Mouse (Mus musculus): ENCODE measurements around the gene Aldh3b2. TPM values are rescaled to one million over a fixed set of nuclear protein-coding genes. Genes with fewer than 3 reads are reported as not detected.
"Not testable (repeated sequence)": the region's sequence is repeated elsewhere in the genome, so short reads cannot be mapped to it uniquely, and the experiment has no call there.

Aldh3b2 gene
- polyA plus RNA-seq, 1 experiment from 2014 or later, result 0.51 TPM

- no peak overlapping the region for H3K4me2 ChIP-seq (replicated peaks; ENCODE audit: low read depth)
- H3K27me3 ChIP-seq (replicated peaks; ENCODE audit: control insufficient read depth, insufficient read depth, low read length), result no peaks in the 10 kb centered on the region
- no peaks in the 10 kb centered on the region for H3K9me3 ChIP-seq (ENCODE audit: control insufficient read depth)
- H3K9ac ChIP-seq (ENCODE audit: low read depth, low read length), result no peak overlapping the region
- H3K4me3 ChIP-seq (ENCODE audit: low read depth, low read length), result no peak overlapping the region
- H3K4me1 ChIP-seq (replicated peaks; ENCODE audit: control insufficient read depth, insufficient read depth, low read length), result no peaks in the 10 kb centered on the region
- H3K36me3 ChIP-seq (ENCODE audit: control insufficient read depth, insufficient read depth), result no peaks in the 10 kb centered on the region
- no peak for ATAC-seq
- H3K27ac ChIP-seq (ENCODE audit: low read depth, low read length), result no peak overlapping the region
- WGBS, result 4% methylated on average over 2 of the region's 2 CpGs
- TF ChIP-seq CTCF (IDR thresholded peaks at IDR 0.05; ENCODE audit: low read depth), result peak; percentile 54
Observed at GRCm38 (mm10) chr19:3962469-3962868, 9.7 kb upstream of the Aldh3b2 start.

GRCm38 (mm10) chr19:3964030-3964429, 8.1 kb upstream of the Aldh3b2 start:
- H3K4me3 ChIP-seq (ENCODE audit: low read depth, low read length), result no peak overlapping the region
- H3K27ac ChIP-seq (ENCODE audit: low read depth, low read length), result no peak overlapping the region

GRCm38 (mm10) chr19:3966330-3967075, 5.6 kb upstream of the Aldh3b2 start:
- H3K9ac ChIP-seq (ENCODE audit: low read depth, low read length), result no peak overlapping the region
- no peaks in the 10 kb centered on the region for H3K36me3 ChIP-seq (ENCODE audit: control insufficient read depth, insufficient read depth)
- ATAC-seq, result no peak
- no peak overlapping the region for H3K4me2 ChIP-seq (replicated peaks; ENCODE audit: low read depth)
- H3K4me1 ChIP-seq (replicated peaks; ENCODE audit: control insufficient read depth, insufficient read depth, low read length), result no peaks in the 10 kb centered on the region
- no peaks in the 10 kb centered on the region for H3K27me3 ChIP-seq (replicated peaks; ENCODE audit: control insufficient read depth, insufficient read depth, low read length)
- 80% methylated on average over 11 of the region's 11 CpGs for WGBS
- H3K27ac ChIP-seq (ENCODE audit: low read depth, low read length), result no peak overlapping the region
- TF ChIP-seq CTCF (IDR thresholded peaks at IDR 0.05; ENCODE audit: low read depth), result peak; percentile 46
- H3K4me3 ChIP-seq (ENCODE audit: low read depth, low read length), result no peak overlapping the region
- no peaks in the 10 kb centered on the region for H3K9me3 ChIP-seq (ENCODE audit: control insufficient read depth)

More at GRCm38 (mm10) chr19:3964030-3964429, 8.1 kb upstream of the Aldh3b2 start:
- 0 out of 2 replicates have a peak, but pooled peaks have one; percentile 25 for TF ChIP-seq CTCF (IDR thresholded peaks at IDR 0.05; ENCODE audit: low read depth)
- Histone ChIP-seq H3K36me3 (ENCODE audit: control insufficient read depth, insufficient read depth) (no peaks in the 10 kb centered on the region), H3K9me3 (ENCODE audit: control insufficient read depth) (no peaks in the 10 kb centered on the region), H3K27me3 (replicated peaks; ENCODE audit: control insufficient read depth, insufficient read depth, low read length) (no peaks in the 10 kb centered on the region), H3K9ac (ENCODE audit: low read depth, low read length) (no peak overlapping the region), H3K4me2 (replicated peaks; ENCODE audit: low read depth) (no peak overlapping the region), H3K4me1 (replicated peaks; ENCODE audit: control insufficient read depth, insufficient read depth, low read length) (no peaks in the 10 kb centered on the region)
- 70% methylated on average over 4 of the region's 4 CpGs for WGBS
- ATAC-seq, result no peak

- WGBS, result 65% methylated on average over 3 of the region's 3 CpGs
- ATAC-seq, result no peak
Observed at GRCm38 (mm10) chr19:3967258-3967657, 4.9 kb upstream of the Aldh3b2 start.

GRCm38 (mm10) chr19:3974608-3975007, 2.5 kb downstream of the Aldh3b2 start:
- not testable (repeated sequence) for H3K27ac ChIP-seq (ENCODE audit: low read depth, low read length); ATAC-seq; H3K4me2 ChIP-seq (replicated peaks; ENCODE audit: low read depth); H3K4me3 ChIP-seq (ENCODE audit: low read depth, low read length); H3K27me3 ChIP-seq (replicated peaks; ENCODE audit: control insufficient read depth, insufficient read depth, low read length); H3K9me3 ChIP-seq (ENCODE audit: control insufficient read depth); H3K36me3 ChIP-seq (ENCODE audit: control insufficient read depth, insufficient read depth); H3K4me1 ChIP-seq (replicated peaks; ENCODE audit: control insufficient read depth, insufficient read depth, low read length); H3K9ac ChIP-seq (ENCODE audit: low read depth, low read length)
- 84% methylated on average over 6 of the region's 6 CpGs for WGBS

More at GRCm38 (mm10) chr19:3967258-3967657, 4.9 kb upstream of the Aldh3b2 start:
- no peaks in the 10 kb centered on the region for H3K9me3 ChIP-seq (ENCODE audit: control insufficient read depth)
- H3K27me3 ChIP-seq (replicated peaks; ENCODE audit: control insufficient read depth, insufficient read depth, low read length), result no peaks in the 10 kb centered on the region
- no peak overlapping the region for H3K27ac ChIP-seq (ENCODE audit: low read depth, low read length)
- H3K4me1 ChIP-seq (replicated peaks; ENCODE audit: control insufficient read depth, insufficient read depth, low read length), result no peaks in the 10 kb centered on the region; the same call in 1 of the 2 replicates
- no peak for TF ChIP-seq CTCF (IDR thresholded peaks at IDR 0.05; ENCODE audit: low read depth)
- H3K4me2 ChIP-seq (replicated peaks; ENCODE audit: low read depth), result no peak overlapping the region
- no peak overlapping the region for H3K4me3 ChIP-seq (ENCODE audit: low read depth, low read length)
- no peaks in the 10 kb centered on the region for H3K36me3 ChIP-seq (ENCODE audit: control insufficient read depth, insufficient read depth)
- no peak overlapping the region for H3K9ac ChIP-seq (ENCODE audit: low read depth, low read length)

- Histone ChIP-seq H3K4me2 (replicated peaks; ENCODE audit: low read depth) (no peak overlapping the region), H3K27ac (ENCODE audit: low read depth, low read length) (no peak overlapping the region), H3K4me3 (ENCODE audit: low read depth, low read length) (no peak overlapping the region), H3K27me3 (replicated peaks; ENCODE audit: control insufficient read depth, insufficient read depth, low read length) (no peaks in the 10 kb centered on the region), H3K4me1 (replicated peaks; ENCODE audit: control insufficient read depth, insufficient read depth, low read length) (no peaks in the 10 kb centered on the region; the same call in 1 of the 2 replicates), H3K36me3 (ENCODE audit: control insufficient read depth, insufficient read depth) (no peaks in the 10 kb centered on the region), H3K9ac (ENCODE audit: low read depth, low read length) (no peak overlapping the region), H3K9me3 (ENCODE audit: control insufficient read depth) (no peaks in the 10 kb centered on the region)
- 54% methylated on average over 2 of the region's 2 CpGs for WGBS
- TF ChIP-seq CTCF (IDR thresholded peaks at IDR 0.05; ENCODE audit: low read depth), result no peak
- no peak for ATAC-seq
Observed at GRCm38 (mm10) chr19:3975866-3976265, 3.7 kb downstream of the Aldh3b2 start.

Data from intestine, postnatal 0 days (tissue).